Mouse (Mus musculus) frontal cortex, adult 2 months (tissue): ENCODE data around the gene Chrnb2. TPM values are rescaled to one million over a fixed set of nuclear protein-coding genes. Genes with fewer than 3 reads are reported as not detected.

Experiments used
- DNase-seq, 2 experiments: peaks; one replicate each; pipeline ENCODE4 v3.0.0; 2022; ENCODE audit warnings: low spot score in 1 of 2; ENCODE audit errors: extremely low spot score in 1 of 2
- polyA plus RNA-seq: library from polyadenylated mRNA; depleted of rRNA; stranded (reverse); fragments of >200 nt; gene quantifications from 2 replicates; pipeline ENCODE4 v1.2.3, GENCODE M21; 2012

Gene Chrnb2
- polyA plus RNA-seq, 1 experiment: 26.7 TPM

DNA sequence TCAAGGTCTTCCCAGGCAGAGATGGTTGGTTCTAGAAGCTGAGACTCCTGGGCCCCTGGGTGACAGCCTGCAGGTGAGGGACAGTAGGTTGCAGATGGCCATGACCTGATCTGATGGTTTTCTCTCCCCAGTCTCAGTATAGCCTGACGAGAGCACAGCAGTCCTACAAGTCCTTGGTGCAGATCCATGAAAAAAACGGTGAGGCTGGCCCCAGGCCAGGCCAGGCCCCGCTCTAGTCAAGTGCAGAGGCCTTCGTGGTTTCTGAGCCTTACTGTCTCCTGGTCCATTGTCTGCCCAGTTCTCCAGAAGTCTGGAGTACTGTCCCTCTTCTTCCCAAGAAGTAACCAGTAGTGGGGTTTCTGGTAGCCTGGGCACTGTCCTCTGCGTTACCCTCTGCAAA is 17.2 kb upstream of the Chrnb2 start:
- no peak for DNase-seq

DNA sequence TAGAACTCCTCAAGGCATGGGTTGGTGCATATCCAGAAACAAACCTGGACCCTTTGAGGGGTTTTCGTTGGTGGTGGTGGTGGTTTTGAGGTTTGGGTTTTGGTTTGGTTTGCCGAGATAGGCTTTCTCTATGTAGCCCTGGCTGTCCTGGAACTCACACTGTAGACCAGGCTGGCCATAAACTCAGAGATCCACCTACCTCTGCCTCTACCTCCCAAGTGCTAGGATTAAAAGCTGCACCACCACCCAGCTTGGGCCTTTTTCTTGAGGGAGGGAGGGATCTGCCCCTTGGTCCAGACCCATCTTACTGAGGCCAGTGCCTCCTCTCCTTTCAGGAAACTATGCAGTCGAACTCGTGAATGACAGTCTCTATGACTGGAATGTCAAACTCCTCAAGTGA is 15.7 kb upstream of the Chrnb2 start:
- DNase-seq: no peak

DNA sequence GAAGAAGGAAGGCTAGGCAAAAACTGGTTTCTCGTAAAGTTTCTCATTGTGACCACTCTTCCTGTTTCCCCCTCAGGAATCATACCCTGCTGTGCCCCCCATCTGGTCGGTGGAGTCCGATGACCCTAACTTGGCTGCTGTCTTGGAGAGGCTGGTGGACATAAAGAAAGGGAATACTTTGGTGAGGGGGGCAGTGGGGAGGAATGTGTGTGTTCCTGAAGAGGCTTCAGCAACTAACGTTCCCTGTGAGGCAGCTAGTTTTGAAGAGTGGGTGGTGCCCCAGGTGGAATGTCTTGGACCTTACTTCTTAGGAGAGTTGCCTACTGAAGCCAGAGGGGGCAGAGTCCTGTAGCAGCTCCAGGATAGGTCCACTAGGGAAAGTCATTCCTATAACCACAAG is 11.6 kb upstream of the Chrnb2 start:
- DNase-seq: no peak

DNA sequence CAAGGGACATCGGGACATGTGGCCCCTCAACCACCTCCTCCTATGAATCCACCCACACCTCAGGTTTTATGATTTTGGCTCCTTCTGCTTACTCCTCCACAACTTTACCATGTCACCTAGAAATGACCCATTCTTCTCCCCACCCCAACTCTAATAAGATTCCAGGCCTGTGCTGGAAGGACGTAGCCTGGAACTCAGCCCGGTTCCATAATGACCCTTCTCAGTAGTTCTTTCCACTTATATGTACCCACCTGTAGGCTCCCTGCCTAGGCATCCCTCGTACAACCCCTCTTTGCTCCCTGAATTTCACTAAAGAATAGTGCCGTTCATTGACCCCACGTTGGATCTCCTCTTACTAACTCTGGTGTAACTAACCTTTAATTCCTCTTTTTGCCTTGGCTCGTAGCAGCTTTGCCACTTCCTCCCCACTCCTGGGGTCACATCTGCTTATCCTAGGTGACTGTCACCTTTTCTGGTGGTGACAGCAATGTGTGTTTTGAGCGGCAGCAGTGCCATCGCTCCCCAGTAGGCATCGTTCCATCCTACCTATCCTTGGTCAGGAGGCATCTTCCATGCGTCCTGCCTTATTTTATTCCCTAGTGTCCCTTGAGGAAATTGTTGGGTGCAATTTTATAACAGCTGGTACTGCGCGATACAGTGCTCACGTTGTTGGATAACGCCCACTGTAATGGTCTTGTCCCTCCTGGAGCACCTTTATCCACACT is 10.0 kb upstream of the Chrnb2 start:
- DNase-seq: no peak

DNA sequence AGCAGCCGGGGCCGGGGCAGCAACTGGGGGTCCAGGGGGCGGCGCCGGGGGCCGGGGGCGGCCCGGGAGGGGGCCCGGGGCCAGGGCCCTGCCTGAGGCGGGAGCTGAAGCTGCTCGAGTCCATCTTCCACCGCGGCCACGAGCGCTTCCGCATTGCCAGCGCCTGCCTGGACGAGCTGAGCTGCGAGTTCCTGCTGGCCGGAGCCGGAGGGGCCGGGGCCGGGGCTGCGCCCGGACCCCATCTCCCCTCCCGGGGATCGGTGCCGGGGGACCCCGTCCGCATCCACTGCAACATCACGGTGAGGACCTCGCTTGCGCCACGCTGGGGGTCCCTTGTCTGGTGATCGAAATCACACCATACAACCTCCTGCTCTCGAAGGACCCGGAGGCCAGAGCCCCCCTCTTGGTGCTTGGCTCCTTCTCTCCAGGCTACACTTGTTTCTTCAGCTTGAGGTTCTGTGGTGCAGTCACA is 9.3 kb upstream of the Chrnb2 start:
- DNase-seq: no peak

DNA sequence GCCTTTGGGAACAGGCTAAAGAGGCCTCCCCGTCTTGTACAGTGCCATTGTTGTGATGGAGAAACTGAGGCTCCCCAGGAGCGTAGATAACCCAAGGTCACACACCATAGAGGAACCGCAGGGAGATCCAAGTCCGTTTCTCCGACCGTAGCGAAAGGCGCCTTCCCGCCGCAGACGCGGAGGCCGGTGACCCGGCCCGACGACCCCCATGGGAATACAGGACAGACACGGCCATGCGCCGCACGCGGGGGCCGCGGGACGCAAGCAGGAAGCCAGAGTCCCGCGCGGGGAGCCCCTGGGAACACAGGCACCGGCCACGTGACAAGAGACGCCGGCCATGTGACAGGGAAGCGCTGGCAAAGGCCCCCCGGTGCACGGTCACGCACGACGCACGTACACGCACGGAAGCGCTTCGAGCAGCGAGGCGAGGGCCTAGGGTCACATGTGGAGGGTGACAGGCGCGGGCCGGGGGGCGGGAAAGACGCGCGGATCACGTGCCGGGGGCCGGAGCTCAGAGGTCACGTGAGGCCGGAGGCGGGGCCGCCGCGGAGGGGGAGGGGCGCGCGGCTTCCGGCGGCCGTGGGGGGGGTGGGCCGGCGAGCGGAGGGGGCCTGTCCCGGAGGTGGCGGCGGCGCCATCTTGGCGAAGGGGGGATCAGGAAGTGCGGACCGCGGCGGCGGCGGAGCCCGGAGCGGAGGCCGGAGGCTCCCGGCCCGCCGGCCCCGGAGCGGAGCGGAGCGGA is 8.7 kb upstream of the Chrnb2 start, which contains the start of gene Ube2q1:
Ube2q1 (plus strand) TSS at position 649 of the 742 bp plus-strand sequence.
- peak; percentile 96 to 98 for DNase-seq

DNA sequence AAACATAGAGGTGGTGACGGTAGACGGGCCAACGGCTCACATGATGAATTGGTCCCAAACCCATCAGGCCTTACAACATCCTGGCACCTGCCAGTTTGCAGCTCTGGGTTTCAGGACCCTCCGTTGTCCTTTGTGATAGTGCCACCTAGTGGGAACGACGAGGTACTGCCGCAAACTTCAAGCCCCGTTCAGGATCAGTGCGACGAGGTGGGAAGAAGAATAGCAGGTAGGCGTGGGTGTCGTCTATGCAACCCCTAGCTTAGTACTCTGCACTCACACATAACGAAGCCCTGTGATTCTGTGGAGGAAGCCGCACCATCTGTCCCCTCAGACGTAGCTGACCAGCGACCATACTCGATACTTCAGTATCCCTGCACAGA is 8.1 kb upstream of the Chrnb2 start:
- peak; percentile 70 to 93 for DNase-seq

DNA sequence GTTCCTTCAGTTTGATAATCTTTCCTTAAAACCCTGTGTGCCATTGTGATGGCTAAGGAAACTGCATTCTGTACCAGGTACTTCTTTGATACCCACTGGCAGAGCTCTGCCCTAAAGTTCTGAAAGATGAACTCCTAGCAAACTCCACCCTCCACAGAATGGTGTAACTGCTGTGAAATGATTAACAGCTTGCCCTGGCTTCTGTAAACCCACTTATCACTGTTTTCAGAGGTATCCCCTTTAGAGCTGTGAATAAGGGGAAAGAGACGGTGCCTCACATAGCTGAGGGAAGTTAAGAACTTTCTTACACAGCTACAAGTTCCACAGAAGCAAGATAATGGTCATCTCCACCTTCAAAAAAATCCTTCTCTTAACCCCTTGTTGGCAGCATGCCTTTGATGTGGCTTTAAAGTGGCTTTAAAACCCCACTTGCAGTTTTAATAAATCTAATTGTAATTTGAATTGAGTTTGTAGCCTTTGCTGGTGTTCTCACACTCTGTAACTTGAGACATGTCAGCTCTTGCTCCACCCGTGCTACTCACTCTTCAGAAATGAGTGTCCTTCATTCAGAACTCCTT is 6.1 kb upstream of the Chrnb2 start:
- no peak for DNase-seq

DNA sequence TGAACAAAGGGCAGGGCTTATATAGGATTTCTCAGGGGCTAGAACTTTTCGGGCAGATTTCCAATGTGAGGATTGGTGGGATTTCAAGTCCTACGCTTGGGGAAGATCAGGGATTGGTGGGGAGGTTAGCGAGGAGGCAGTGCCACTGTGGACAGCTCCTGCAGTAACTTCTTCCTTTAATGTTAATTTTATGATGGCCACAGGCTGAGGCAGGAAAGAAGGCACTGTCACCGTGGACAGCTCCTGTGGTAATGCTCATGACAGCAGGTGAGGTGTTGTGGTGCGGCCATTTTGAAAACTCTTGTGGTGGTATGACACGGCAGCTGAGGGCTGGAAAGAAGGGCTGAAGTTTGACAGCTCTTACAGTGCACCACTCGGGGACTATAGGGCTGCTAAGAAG is 5.2 kb upstream of the Chrnb2 start:
- DNase-seq: no peak

DNA sequence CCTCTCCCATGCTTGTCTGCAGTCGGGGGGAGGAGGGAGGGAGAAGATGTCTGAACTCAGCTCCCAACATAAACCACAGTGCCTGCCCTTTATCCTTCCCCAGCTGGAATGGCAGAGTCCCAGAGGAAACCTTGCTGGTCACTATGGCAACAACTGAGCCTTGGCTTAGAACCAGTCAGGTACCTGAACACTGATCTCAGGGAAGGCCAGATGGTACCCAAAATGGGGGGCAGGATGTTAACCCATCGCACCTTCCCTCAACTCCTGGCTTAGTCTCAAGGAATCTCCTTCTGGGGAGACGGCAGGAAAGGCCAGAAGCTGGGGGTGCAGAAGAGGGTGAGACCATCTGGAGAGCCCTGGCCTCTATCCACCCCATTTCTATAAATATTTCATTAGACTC is 4.6 kb downstream of the Chrnb2 start:
- DNase-seq: no peak

DNA sequence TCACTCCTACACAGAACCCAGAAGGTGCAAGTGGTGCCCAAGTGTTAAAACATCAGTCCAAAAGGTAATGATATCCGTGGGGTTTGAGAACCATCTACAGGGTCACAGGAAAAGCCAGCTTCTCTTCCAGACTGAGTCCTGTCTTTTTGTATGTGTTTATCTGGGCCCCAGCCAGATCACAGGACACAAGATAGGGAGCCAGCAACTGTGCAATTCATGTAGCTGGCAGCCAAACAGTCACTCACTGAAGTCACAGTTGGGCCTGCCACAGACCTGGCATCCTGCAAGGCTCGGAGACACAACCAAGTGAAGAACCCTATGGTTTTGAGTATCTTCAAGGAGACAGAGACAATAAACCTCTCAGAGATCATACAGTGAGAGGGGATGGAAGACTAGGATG is 6.6 kb downstream of the Chrnb2 start:
- no peak for DNase-seq

DNA sequence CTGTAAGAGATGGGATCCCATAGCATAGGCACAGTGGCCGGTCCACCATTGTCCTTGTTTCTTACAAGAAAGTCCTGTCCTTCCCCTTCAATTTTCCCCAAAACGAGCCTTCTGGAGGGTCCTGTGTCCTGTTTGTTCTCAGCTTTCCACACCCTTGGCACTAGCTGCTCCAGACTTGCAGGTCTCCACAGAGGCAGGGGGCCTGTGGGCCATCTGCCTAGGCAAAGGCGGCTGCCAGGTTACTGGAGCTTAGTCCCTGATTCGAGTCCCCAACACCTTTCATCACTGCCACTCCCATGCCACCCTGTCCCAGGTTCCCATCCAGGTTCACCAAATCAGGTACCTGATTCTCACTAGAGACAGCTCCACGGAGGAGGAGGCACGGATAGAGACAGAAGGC is 9.1 kb downstream of the Chrnb2 start:
- no peak for DNase-seq

DNA sequence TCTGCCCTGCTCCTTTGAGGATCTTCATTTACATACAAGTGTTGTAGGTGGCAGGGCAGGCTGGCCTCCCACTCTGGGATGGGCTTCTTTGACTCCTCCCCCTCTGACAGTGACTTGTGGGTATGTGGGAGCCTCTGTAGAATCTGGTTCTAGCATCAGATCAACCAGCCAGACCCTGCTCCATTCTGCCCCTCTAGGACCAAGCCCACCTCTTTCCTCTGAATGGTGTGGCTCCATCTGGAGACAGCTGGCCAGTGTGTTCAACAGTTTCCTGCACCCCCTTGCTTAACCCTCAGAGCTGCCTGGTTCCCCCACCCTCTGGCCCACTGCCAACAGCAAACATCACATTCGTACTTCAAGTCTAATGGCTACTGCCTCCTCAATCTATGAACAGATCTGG is 12.1 kb downstream of the Chrnb2 start:
- no peak for DNase-seq

DNA sequence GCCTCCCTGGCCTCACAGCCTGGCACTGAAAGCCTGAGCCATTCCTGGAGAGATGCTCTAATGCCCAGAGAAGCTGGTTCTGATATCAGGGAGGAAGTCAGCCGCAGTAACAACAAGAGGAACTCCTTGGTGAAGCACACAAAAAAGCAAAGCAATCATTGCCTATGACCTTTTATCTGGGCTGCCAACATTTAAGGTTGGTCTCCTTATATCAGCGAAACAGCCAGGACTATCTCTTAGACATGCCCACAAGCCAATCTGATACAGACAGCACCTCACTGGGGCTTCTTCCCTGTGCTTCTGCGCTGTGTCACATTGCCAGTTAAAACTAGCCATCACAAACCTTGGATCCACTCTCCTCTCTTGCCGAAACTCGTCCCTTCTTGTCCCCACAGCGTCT is 25.9 kb downstream of the Chrnb2 start:
- no peak for DNase-seq

DNA sequence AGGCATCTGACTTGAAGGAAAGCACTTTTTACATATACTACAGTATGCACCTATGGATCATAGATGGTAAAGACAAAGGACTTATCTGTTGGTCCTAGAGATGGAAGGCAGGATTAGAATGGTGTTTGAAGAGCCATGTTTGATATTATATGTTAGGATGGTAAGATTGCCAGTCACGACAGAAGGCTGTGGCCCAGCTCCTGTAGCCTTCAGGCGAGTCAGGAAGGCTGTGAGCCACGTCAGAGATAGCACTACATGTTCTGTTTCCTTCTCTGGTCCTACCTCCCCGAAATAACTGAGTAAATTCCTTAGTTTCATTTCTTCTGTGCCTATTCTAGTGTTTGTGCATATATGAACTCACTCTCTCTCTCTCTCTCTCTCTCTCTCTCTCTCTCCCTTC is 32.3 kb downstream of the Chrnb2 start:
- DNase-seq: no peak

DNA sequence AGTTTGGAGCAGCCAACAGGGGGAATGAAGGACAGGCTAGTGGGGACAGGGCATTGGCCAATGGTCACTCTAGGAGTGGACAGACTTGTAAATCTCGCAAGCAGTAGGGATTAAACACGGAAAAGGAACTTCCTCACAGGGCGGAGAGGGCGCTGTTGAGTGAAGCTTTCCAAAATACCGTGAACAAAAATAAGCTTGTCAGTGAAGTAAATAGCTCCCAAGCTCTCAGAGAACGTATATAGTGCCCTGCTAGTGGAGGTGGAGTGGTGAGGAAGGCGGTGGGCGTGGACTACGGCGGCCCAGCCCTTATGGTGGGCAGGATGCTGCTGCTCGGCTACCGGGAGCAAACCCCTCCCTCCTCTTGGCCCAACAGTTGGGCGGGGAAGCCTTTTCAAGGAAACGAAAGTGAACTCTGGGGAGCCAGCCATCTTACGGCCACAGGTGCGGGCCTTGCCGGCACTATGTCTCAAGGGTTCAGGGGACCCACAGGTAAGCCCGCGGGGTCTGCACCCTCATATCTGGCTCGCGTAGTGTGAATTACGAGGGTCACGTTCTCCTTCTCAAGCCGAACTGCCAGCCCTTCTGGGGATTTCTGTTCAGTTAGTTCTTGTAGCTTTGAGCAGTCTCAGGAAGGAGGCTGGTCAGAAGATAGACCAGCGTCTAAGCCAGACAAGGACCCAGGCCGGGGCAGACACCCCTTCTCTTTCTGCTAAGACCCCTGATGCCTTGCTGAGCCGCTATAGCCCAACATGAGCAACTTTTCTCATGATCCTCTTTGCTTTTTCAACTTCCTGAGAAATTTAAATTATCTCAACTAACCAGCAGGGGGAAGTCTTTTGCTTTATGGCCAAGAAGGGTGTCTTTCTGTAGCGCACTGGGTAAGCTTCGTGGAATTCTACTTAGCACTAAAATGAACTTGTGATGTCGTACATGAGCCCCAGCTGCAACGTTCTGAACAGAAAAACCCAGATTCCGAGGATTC is 33.8 kb downstream of the Chrnb2 start:
- DNase-seq: peak in 1 of 2 experiments; percentile 59

DNA sequence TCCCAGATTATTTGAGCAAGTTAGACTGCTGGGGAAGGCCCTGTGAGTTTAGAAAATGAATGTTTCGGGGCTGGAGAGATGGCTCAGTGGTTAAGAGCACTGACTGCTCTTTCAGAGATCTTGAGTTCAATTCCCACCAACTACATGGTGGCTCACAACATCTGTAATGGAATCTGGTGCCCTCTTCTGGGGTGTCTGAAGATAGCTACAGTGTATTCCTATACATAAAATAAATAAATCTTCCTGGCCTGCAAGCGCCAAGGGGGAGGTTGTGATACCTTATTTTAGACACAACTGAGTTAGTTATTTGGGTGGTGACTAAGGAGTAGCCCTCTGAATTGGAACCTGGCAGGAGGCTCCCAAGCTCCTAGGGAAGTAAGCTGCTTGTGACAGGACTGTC is 35.6 kb downstream of the Chrnb2 start:
- no peak for DNase-seq

DNA sequence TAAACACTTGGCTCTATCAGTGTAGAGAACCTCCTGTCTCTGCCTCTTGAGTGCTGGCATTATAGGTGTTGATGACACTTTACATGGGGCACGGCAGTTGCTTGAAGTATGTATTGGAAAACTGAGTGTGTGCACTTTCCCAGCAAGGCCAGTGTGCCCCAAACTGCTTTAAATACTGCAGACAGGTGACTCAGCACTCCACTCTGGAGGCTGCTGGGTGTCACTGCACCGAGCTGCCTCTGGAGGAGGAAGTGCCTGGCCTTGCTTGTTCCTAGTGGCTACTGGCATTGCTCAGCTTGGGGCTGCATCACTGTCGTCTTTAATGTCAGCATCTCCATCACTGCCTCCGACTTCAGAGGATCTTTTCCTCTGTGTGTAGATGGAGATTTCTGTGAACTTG is 37.4 kb downstream of the Chrnb2 start:
- peak in 1 of 2 experiments; percentile 38 for DNase-seq

DNA sequence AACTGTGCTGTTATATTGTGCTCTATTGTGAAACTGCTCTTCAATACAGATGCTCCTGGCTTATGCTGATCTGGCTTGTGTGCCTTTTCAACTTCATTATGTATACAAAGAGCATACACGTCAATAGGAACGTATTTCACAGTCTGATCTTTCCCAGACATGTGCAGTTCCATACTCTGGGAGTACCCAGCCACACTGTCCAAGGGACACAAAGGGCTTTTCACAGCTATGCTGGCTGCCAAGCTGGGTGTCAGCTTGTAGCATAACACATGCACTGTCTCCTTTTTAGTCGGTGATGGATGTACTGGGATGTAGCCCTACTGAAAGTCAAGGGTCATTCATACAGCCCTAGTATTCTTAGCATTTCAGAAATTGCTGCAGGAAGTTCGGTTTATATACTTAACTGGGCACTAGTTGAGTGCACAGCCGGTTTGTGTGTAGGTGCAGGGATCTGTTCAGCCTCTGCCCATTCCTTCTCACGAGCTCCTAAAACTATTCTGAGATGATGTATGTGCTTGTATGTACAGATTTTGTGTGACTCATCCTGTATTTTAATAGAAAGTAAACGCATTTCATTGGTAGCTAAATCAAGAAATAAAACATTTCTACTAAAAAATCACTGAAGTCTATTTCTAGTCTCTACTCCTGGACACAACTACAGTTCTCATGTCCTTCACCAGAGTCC is 40.9 kb downstream of the Chrnb2 start:
- no peak for DNase-seq

DNA sequence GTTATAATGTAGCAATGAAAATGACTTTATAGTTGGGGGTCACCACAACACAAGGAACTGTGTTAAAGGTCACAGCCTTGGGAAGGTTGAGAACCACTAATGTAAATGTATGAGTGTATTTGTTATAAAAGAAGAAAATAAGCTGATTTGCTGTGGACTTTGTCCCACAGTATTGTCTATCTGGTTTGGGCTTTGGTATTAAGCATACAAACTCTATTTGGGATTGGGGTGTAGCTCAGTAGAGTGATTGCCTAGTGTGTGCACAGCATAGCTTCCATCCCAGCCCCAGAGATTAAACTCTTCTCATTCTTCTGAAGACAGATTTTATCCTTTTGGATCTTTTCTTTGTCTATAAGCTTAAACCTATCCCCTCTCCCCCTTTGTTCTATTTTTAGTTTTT is 42.4 kb downstream of the Chrnb2 start:
- no peak for DNase-seq
